Mouse (Mus musculus) liver (tissue): Measurements from ENCODE around the gene Tnfrsf19.

Experiments
- DNase-seq: peaks from one replicate; pipeline ENCODE4 v3.0.0-alpha.2; 2020; ENCODE audit warnings: mixed read lengths

The Tnfrsf19 gene

DNA sequence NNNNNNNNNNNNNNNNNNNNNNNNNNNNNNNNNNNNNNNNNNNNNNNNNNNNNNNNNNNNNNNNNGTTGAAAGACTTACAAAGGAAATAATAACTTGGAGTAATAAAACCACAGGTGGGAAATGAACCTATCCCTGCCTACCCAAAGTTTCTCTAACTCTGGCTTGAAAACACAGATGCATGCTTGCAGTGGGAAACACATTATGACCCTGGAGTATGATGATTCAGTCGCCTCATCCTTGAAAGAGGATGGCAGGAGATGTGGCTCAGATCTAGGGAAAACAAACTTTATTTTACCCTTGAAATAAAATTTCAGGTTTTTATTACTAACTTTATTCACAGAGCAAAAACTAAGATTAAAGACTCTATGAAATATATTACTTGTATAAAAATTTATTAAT, 26.4 kb downstream of the Tnfrsf19 start:
- no peak for DNase-seq

DNA sequence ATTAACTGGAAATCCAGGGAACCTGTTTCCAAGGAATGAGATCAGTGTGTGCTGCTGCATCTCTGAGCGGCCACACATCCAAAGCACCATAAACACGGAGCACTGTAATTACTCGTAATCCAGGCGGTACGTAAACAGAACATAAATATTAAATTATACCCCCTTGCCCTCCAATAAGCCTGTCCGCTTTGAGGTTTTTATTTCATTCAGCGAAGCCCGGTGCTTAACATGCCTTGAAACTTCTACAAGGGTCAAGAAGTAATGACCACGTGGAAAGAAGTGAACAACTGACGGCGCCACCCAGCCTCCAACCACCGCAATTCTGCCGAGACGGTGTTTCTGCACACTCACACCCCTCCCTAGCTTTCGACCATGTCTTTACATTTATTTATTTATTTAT, 31.7 kb downstream of the Tnfrsf19 start:
- no peak for DNase-seq

DNA sequence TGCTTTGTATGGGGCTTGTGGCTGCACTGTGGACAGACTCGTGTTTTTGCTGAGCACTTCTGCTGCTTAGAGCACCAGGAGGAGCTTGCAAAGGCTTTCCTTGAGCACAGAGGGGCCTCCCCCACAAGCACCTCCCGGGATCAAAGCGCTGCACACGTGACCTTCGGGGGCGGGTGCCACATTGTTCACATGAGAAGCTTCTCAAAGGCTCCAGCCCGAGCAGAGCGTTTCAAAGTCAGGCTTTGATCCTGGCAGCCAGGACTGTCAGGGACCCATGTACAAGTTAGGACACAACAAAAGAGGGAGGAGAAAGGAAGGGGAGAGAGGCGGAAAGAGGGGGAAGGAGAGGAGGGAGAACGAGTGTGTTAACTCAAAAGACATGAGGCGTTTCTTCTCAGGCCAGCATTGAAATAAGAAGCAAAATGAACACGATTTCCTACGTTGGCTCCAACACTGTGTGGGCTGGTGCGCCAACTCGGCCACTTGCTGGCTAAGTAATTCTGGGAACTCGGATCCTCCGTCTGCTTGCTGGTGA, 33.8 kb downstream of the Tnfrsf19 start:
- DNase-seq, result peak; percentile 48

DNA sequence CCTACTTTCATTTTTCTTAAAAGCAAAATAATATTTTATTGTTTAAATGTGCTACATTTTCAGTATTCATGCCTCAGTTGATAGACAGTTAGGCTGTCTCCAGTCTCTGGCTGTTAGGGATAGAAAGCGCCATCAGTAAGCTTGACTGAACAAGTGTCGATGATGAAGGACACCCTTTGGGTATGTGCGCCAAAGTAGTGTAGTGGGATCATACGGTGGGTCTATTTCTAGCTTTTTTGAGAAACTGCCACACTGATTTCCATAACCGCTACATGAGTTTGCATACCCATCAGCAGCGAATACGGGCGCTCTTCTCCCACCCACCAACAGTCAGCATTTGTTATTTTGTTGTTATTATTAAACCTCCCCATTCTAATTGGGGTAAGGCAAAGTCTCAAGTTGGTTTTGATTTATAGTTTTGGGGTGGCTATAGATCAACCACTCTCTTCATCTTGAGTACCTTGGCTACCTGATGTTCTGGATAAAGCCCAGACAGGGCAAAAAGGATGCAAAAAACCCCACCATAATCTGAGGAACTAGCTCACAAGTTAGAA, 34.6 kb downstream of the Tnfrsf19 start:
- no peak for DNase-seq

DNA sequence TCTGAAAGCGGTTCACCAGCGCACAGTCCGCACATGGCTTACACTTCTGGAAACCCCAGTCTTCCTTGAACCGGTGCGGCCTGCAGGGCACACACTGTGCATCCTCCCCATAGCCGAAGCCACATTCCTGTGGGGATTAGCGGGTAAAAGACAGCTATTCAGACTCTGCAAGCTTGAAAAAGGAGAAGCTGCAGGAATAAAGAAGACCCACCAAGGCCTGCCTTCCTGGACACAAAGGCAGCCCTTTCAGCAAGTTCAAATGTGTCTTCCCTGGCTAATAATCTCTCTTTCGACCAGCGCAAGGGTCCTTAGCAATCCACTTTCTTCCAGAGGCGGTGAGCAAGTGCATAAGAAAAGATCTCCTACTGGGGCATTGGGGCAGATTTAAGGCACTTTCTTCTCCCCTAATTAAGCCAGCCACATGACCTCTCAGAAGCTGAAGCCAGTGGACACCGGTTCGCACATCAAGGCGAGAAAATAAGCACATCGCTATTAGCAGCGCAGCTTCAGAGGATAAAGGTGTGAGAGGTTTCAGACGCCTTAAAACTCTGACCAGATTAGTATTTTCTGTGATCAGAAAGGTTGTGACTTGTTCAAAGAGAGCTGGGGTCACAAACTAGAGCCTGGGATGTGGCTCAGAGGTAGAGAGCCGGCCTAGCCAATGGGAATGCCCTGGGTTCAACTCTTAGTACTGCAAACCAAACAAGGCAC, 41.0 kb downstream of the Tnfrsf19 start:
- no peak for DNase-seq

DNA sequence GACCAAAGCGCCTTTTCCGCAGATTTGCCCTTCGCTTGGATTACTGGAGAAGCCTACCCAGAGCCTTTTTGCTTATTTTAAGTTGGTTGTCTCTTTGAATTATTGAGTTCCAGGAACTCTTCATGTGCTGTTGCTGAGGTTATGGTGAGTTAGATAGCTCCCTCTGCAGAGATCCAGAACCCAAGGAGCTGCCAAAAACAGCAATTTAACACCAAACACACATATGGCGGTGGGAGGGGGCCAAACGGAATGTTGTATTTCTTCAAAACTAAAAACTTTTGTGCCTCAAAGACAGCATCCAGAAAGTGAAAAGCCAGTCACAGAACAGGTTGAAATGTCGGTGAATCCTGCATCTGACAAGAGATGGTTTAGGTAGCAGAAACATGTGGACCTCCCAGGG, 42.6 kb downstream of the Tnfrsf19 start:
- DNase-seq, result no peak

DNA sequence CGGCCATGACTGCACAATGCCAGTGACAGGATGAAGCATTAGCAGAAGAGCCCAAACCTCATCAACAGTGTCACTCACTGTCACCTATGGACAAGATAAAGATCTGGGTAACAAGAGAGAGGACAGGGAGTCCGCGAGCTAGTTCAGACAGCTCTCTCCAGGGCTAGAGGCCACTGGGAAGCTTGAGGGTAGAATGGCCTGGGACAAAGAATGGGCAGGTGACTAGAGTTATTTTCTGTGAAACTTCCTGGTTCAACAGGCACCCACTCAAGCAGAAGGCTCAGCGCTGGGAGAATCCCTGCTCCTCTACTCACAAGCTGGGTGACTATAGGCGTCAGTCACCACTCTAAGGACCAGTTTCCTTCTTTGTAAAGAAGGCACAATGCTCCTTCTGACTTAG, 46.2 kb downstream of the Tnfrsf19 start:
- no peak for DNase-seq

DNA sequence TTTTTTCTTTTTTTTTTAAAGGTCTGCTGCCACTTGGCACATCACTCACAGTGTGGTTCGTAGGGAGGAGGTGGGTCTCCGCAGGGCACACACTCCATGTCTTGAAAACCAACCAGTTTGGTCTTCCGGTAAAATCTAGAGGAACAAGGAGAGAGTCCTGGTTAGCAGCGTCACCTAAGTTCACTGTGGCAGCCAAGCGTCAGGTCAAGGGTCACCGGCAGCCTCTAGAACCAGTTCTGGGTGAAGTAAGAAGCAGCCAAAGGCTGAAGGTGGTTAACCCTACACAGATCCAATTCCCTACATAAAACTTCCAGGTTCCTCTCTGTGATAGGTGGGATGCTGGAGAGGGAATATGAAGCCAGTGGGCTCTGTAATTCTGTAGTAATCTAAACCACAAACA, 49.7 kb downstream of the Tnfrsf19 start:
- no peak for DNase-seq

DNA sequence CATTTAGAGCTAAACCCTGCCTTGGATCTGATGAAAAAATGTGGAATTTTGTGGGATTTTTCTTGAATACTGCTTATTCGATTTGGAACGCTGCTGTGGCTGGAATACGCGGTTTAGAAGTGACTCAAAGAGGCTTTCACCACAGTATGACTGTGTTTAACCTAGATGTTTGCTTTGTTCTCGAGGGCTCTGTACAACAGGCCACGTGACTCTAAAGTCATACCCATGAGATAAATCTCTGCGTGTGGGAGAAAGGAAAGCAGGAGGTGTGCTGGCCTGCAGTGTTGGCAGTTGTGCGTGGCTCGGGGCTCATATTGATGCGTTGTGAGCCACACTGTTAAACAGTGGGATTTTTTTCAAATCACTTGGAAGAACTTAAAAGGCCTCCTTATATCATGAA, 52.8 kb downstream of the Tnfrsf19 start:
- DNase-seq, result no peak

DNA sequence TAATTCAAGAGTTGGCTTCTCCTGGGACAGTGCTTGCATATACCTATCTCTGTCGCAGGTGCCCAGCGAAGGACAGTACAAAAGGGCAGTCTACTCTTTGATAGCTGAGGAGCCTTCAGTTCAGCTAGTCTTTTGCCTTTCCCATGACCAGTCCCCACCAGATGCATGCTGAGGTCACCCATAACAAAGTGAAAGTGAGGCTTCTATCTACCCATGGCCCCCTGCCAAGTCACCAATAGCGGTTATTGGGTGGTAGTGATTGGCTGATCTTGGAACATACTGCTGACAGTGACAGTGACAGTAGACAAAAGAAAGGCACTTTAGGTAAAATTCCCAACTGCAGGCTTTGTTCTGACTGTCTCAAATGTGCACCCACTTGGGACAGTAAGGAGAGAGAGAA, 53.2 kb downstream of the Tnfrsf19 start:
- DNase-seq, result no peak

DNA sequence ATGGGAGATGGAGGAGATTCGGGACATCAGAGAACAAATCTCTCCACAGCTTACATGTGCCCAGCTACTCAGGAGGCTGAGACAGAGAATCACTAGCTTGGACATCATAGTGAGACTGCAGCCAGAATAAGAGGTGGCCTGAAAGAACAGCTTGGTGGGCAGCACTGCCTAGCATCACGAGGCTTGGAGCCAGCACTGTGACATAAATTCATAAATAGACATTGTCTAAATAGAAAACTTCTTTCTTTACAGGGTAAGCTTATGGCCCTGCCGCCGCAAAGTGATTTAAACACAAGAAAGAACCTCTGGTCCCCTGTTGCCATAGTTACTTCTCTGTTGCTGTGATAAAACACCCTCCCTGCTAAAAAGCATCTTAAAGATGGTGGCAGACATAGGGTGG, 54.1 kb downstream of the Tnfrsf19 start:
- no peak for DNase-seq

DNA sequence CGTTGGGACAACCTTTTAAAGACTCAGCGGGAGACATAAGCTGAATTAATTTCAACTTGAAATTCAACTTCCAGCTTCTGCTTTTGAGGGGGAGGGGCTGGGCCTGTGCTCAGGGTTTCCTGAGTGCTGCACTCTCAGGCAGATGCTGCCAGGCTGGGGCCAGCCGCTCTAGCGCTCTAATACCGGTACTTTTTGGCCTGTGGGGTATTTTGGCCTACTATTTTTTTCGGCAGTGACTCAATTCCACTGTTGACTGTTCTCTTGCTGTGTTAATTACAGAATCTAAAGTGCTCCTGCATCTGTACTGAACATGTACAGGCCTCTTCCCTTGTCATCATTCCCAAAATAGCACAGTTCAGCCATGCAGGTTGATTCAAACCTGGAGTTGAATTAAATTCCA, 58.1 kb downstream of the Tnfrsf19 start:
- DNase-seq, result peak; percentile 26

DNA sequence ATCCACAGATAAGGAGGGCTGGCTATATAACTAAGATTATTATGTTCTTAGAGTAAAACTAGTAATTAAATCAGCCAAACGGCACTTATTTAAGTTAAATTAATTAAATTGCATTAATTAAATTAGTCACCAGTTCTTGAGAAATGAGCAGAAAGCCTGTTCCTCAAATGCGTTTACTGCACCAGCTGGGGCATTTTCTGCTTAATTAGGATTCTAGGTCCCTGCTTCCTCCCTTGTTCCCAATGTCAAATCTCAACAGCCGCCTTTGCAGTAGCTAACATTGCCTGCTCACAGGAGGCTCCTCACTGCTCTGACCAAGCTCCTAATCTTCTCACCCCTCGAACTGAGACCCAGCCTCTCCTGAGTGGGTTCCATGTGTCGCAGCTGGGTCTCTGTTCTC, 59.4 kb downstream of the Tnfrsf19 start:
- DNase-seq, result no peak

DNA sequence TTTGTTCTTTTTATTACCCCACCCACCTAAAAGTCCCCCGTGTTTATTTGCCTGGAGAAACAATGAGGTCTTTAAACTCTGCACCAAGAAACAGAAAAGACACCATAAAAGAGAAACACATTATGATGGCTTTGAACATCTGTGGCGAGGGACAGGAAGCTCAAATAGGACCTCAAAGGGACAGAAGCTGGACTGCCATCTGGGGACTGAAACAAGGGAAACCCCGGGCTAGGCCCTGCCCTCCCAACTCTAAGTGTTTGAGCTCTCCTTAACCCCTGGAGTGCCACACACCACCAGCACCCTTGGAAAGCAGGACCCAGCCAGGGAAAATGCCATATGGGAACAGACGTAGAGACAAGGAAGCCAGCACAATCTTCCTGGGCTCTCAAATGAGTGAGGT, 61.2 kb downstream of the Tnfrsf19 start:
- no peak for DNase-seq

DNA sequence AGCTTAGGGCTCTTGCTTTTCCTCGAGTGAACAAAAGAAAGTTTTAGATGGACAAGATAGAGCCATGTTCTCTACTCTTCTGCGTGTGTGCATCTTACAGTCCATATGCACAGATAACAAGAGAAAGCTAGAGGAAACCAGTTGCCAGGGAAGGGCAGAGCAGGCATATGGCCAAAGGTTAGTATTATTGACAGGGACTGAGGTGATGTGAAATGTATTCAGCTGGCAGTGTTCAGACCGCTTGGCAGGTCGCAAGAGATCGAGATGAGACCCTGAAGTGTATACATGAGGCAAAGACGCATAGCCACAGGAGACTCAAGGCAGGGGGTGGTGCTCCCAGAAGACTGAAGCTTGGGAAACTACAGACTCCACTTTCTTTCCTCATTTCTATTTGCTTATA, 62.0 kb downstream of the Tnfrsf19 start:
- no peak for DNase-seq

DNA sequence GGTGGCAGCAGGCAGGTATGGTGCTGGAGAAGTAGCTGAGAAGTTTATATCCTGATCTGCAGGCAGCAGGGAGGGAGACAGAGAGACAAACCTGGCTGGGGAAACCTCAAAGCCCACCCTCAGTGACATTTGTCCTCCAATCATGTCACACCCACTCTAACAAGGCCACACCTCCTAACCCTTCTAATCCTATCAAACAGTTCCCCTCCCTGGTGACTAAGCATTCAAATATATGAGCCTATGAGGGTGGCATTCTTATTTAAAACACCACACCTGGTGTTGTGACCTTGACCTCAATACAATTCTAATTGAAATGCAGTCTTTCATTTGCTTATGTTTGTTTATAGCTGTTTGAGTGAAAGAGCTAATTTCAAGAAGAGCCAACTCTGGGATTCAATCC, 64.2 kb downstream of the Tnfrsf19 start:
- no peak for DNase-seq

DNA sequence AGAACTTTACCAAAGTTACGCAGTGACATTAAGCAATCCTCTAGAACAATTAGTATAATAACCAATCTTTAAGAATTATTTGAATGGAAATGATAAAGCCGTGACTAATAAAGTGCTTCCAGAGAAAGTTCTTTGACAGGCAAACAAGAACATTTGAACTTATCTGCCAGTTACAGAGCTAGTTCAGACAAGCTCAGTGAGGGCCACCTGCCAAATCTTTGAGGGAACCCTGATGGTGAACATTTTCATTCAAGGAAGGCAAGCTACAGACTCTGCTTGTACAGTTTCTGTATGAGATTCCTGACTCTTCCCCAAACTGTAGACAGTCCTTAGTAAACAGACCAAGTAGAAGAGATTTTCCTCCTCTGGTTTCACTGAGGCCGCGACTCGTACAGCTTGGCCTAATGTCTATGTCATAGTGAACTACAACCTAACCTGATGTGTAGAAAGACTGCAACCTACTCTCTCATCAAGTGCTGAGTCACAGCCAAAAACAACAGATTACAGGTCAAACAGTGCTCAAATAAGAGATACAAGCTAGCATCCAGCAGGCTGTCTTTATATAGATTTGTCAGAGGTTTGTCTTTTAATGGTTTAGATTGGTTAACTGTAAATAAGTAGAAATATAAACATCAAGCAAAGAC, 65.9 kb downstream of the Tnfrsf19 start:
- no peak for DNase-seq

DNA sequence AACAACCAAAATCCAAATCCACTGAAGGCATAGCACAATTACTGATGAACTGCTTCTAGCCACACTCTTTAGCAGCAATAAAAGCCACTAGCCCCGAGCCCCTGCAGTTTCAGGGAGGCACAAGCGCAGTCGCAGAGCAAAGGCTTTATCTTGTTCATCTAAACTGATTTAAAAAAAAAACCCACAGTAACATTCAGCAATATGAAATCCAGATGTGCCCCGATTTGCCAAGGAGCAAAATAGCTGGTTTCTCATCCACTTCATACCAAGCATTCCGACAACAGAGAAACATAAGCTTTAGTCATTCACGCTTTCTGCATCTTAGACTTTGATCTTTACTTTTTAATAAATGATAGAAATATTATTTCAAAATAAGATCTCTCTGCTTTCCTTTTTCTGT, 68.2 kb downstream of the Tnfrsf19 start:
- DNase-seq, result no peak

DNA sequence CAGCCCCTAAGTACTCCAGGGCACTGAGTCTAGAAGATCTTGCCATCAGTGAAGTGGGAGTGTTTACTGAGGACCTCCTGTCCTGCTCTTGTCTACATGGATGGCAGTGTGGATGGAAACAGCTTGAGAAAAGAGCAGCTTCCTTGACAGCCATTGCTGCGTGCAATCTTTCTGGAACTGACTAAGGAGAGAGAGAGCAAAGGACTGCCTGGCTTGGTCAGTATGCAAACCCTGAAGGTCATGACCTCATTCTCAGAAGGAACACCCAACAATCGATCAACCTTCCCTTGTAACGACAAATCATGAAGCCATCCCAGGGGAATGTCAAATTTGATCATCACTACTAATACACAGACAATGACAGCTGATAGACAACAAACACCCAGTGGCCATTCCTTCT, 70.1 kb downstream of the Tnfrsf19 start:
- DNase-seq, result no peak

DNA sequence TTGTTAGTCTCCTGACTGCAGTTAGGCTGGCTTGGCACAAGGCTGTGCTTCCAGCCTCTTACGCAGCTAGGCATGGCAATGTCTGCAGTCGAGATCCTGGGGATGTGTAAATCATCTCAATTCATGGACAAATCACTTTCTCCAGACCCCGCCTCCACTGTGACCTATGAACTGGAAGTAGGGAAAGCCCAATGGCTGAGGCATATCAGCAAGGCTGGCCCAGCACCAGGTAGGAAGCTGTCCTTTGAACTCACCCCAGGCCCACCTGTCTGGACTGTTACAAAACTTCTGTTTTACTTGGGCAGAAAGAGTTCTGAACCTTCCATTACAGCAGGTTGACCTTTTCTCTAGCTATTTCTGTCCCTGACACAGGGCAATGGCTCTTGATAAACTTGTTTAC, 70.6 kb downstream of the Tnfrsf19 start:
- peak; percentile 25 for DNase-seq

DNA sequence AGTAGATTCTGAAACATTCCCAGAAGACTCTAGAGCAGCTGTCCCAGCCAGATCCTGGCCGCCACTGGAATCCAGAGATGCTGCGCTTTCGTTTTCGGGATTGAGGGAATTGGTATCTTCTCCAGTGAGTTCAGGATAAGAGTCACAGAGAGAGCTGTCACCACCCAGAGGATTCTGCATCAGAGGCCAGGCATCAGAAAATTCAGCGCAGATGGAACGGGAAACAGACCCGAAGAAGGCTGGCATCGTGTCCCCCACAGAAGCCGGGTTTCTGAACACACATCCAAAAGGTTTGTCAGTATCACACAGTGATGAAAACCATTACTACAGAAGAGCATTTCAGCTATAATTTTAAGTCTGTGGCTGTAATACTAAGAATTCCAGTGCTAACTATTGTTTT, 75.3 kb downstream of the Tnfrsf19 start:
- DNase-seq, result no peak

DNA sequence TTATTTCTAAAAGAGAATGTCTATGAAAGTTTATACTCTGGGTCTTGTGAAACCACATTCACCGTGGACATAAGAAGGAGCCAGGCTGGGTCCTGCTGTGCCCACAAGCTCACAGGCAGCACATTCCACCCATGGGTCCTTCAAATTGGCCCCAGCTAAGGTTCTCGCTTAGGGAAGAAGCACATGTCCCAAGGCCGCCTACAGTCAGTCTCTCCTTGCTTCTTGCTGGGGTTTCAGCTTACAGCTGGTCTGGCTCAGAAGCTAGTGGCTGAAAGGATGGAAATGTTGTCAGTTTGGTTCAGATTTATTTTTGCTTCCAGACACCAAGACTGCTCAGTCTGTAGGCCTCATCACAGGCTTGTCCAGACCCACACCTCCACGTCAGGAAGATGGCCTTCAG, 80.2 kb downstream of the Tnfrsf19 start:
- DNase-seq, result no peak

DNA sequence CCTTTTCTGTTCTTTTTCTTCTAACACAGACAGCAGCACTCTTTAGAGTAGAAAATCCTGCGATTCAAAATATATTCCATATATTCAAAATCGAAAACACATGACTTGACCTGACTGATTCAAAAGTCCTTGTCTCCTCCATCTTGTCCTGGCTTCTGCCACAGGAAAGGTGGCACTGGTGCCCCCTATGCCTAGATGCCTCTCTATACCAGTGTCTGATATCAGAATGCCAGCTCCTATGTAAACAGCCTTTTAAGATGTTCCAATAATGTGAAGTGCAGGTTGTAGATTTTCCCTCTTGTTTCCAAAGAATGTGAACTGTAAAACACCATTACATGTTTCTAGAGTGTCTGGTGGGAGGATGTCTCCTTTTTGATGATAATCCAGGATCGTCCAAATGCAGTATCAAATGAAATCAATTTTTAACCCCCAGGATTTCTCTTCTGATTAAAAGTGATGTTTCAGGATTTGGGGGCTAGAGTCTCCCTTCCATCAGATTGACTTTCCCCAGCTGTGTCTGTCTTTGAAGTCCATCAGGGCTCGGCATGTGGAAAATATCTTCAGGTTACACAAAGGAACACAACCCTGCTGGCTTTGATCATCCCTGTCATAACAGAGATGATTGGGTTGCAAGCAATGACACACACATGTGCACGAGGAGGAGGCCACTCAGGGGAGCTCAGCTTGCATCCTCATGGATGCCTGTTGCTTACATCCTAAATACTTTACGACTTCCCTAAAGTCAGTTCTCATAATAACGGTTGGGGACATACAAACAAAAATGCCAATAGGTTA, 82.1 kb downstream of the Tnfrsf19 start:
- DNase-seq, result no peak
